Mouse (Mus musculus): ENCODE results near the gene Smagp. TPM values are rescaled to one million over a fixed set of nuclear protein-coding genes. Genes with fewer than 3 reads are reported as not detected.
A peak's percentile ranks its signal among the peaks of the same experiment; 100 is the strongest.
"Not testable (repeated sequence)": the region's sequence is repeated elsewhere in the genome, so short reads cannot be mapped to it uniquely, and the experiment has no call there.

Gene Smagp
- total and polyA plus RNA-seq, 2 experiments from 2014 or later, result 19.0 to 27.6 TPM

DNA sequence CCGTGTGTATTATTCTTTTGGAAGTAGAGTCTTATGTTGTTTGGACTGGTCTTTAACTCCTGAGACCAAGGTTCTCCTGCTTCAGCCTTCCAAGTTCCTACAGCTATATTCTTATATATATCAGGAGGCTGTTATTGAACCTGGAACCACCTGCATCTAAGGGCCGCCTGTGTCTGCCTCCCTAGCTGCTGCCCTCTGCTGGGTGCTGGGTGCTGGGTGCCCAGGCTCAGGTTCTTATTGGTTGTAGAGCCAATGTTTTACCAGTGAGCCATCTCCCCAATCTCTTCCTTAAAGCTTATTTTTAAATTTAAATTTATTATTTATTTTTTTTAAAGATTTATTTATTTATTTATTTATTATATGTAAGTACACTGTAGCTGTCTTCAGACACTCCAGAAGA, 24.3 kb downstream of the Smagp start:
- DNase-seq (ENCODE audit: low spot score) (peak; percentile 15), ATAC-seq (ENCODE audit: insufficient read depth, low read depth) (no peak)
- Histone ChIP-seq H3K9me3 (replicated peaks; ENCODE audit: control insufficient read depth, low read length) (no peaks in the 10 kb centered on the region), H3K9ac (replicated peaks; ENCODE audit: low read depth, low read length) (no peak overlapping the region), H3K4me2 (ENCODE audit: low read depth, low read length) (no peak overlapping the region), H3K4me3 (ENCODE audit: low read depth, low read length) (no peak overlapping the region), H3K27me3 (ENCODE audit: control insufficient read depth, insufficient read depth, low read length) (0 out of 2 replicates have a peak, but pooled peaks cover 3% of the 10 kb centered on the region), H3K27ac (ENCODE audit: low read depth) (no peak overlapping the region), H3K36me3 (replicated peaks; ENCODE audit: control insufficient read depth, insufficient read depth, low read length) (peaks cover 1% of the 10 kb centered on the region), H3K4me1 (ENCODE audit: control insufficient read depth, insufficient read depth) (peaks cover 8% of the 10 kb centered on the region; the same call in 1 of the 2 replicates)
- TF ChIP-seq CTCF (IDR thresholded peaks at IDR 0.05; ENCODE audit: low read depth), result peak; percentile 37
- no peak for TF ChIP-seq EP300 (IDR thresholded peaks at IDR 0.05; ENCODE audit: low read depth)
- 60% methylated on average over 2 of the region's 2 CpGs for WGBS

DNA sequence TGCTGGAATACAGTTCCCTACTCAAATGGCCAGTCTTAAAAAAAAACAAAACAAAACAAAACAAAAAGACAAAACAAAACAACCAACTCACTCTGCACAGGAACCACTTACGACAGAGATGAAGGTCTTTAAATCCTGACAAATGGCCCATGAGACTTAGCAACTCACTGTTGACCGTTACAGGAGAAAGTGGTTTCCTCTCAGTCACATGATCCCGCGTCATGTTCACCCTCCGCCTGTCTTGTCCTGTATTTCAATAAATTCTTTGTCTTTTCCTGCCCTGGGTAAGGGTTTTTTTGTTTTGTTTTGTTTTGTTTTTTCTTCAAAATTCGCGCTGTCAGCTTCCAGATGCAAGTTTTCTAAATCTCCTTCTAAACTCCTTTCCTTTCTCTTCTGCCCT, 24.8 kb downstream of the Smagp start:
- DNase-seq (ENCODE audit: low spot score) (no peak), ATAC-seq (ENCODE audit: insufficient read depth, low read depth) (no peak)
- TF ChIP-seq CTCF (IDR thresholded peaks at IDR 0.05; ENCODE audit: low read depth), result no peak
- no peak for TF ChIP-seq EP300 (IDR thresholded peaks at IDR 0.05; ENCODE audit: low read depth)
- Histone ChIP-seq H3K4me1 (ENCODE audit: control insufficient read depth, insufficient read depth) (peaks cover 8% of the 10 kb centered on the region; the same call in 1 of the 2 replicates), H3K27ac (ENCODE audit: low read depth) (no peak overlapping the region), H3K4me3 (ENCODE audit: low read depth, low read length) (no peak overlapping the region), H3K4me2 (ENCODE audit: low read depth, low read length) (no peak overlapping the region), H3K9ac (replicated peaks; ENCODE audit: low read depth, low read length) (no peak overlapping the region), H3K36me3 (replicated peaks; ENCODE audit: control insufficient read depth, insufficient read depth, low read length) (no peaks in the 10 kb centered on the region), H3K27me3 (ENCODE audit: control insufficient read depth, insufficient read depth, low read length) (0 out of 2 replicates have a peak, but pooled peaks cover 3% of the 10 kb centered on the region), H3K9me3 (replicated peaks; ENCODE audit: control insufficient read depth, low read length) (no peaks in the 10 kb centered on the region)
- WGBS, result 77% methylated on average over 7 of the region's 7 CpGs

DNA sequence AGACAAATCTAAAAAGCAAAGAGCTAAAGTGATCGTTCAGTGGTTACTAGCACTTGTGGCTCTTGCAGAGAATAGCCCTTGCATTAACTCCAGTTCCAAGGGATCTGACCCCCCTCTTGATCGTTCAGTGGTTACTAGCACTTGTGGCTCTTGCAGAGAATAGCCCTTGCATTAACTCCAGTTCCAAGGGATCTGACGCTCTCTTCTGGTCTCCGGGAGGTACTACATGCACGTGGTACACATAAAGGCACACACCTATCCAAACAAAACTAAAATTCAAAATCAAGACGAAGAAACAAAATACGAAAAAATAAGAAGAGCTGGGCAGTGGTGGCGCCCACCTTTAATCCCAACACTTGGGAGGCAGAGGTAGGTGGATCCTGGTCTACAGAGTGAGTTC, 30.1 kb downstream of the Smagp start:
- not testable (repeated sequence) for H3K27ac ChIP-seq (ENCODE audit: low read depth); H3K27me3 ChIP-seq (ENCODE audit: control insufficient read depth, insufficient read depth, low read length); ATAC-seq (ENCODE audit: insufficient read depth, low read depth); H3K4me3 ChIP-seq (ENCODE audit: low read depth, low read length); H3K4me1 ChIP-seq (ENCODE audit: control insufficient read depth, insufficient read depth); H3K36me3 ChIP-seq (replicated peaks; ENCODE audit: control insufficient read depth, insufficient read depth, low read length); H3K9me3 ChIP-seq (replicated peaks; ENCODE audit: control insufficient read depth, low read length); H3K9ac ChIP-seq (replicated peaks; ENCODE audit: low read depth, low read length); H3K4me2 ChIP-seq (ENCODE audit: low read depth, low read length); DNase-seq (ENCODE audit: low spot score)
- WGBS, result 88% methylated on average over 8 of the region's 8 CpGs
- 0 out of 2 replicates have a peak, but pooled peaks have one; percentile 18 for TF ChIP-seq CTCF (IDR thresholded peaks at IDR 0.05; ENCODE audit: low read depth)

DNA sequence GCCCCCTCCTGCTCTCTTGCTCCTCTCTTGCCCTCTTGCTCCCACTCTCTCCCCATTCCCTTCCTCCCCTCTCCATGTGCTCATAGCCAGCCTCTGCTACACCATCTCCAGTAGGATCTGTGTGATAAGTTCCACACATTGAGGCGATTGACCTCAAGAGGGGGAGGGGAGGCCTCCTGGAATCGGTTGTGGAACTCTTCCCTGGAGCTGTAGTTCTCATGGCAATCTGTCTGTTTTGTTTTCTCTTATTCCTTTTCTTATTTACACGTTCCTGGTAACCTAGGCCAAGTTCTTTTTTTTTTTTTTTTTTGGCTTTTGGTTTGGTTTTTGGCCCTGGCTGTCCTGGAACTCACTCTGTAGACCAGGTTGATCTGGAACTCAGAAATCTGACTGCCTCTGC, 35.1 kb downstream of the Smagp start:
- TF ChIP-seq EP300 (IDR thresholded peaks at IDR 0.05; ENCODE audit: low read depth), result no peak
- no peak for TF ChIP-seq CTCF (IDR thresholded peaks at IDR 0.05; ENCODE audit: low read depth)
- DNase-seq (ENCODE audit: low spot score) (no peak), ATAC-seq (ENCODE audit: insufficient read depth, low read depth) (no peak)
- peaks cover 9% of the 10 kb centered on the region for H3K4me1 ChIP-seq (ENCODE audit: control insufficient read depth, insufficient read depth)
- H3K27me3 ChIP-seq (ENCODE audit: control insufficient read depth, insufficient read depth, low read length), result no peaks in the 10 kb centered on the region
- no peaks in the 10 kb centered on the region for H3K9me3 ChIP-seq (replicated peaks; ENCODE audit: control insufficient read depth, low read length)
- no peak overlapping the region for H3K9ac ChIP-seq (replicated peaks; ENCODE audit: low read depth, low read length)
- H3K36me3 ChIP-seq (replicated peaks; ENCODE audit: control insufficient read depth, insufficient read depth, low read length), result no peaks in the 10 kb centered on the region
- 54% methylated on average over 3 of the region's 3 CpGs for WGBS
- no peak overlapping the region for H3K4me2 ChIP-seq (ENCODE audit: low read depth, low read length)
- no peak overlapping the region for H3K4me3 ChIP-seq (ENCODE audit: low read depth, low read length)
- no peak overlapping the region for H3K27ac ChIP-seq (ENCODE audit: low read depth)

DNA sequence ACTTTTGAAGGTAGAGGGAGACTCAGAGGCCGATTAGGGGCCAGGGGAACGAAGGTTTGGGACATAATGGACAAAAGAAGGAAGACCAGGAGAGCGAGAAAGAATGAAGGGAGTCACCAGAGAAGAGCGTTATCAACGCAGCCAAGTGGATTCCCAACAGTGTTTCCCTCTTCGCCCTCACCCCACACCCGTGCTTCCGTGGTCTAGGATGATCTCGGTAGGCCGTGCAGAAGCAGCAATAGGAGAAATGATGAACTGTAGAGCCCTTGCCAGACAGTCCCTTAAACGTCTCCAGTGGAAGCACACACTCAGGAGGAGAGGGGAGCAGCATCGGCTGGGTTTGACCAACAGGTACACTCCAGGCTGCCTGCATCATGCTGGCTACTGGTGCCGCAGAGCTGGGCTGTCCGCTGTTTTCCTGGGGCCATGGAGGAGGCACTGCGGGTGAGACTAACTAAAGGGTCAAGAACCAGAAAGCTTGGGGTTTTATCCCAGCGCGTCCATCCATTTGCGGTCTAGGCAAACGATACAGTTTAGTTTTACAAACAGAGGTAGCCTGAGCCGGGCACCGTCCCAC, 36.0 kb downstream of the Smagp start:
- WGBS, result 38% methylated on average over 21 of the region's 21 CpGs
- Histone ChIP-seq H3K27me3 (ENCODE audit: control insufficient read depth, insufficient read depth, low read length) (no peaks in the 10 kb centered on the region), H3K9ac (replicated peaks; ENCODE audit: low read depth, low read length) (peak overlapping the region; percentile 98; the same call in 1 of the 2 replicates)

More for the DNA sequence above, 36.0 kb downstream of the Smagp start:
- no peaks in the 10 kb centered on the region for H3K9me3 ChIP-seq (replicated peaks; ENCODE audit: control insufficient read depth, low read length)
- no peak for ATAC-seq (ENCODE audit: insufficient read depth, low read depth)
- H3K4me2 ChIP-seq (ENCODE audit: low read depth, low read length), result peak overlapping the region; percentile 89
- peak overlapping the region; percentile 99 for H3K4me3 ChIP-seq (ENCODE audit: low read depth, low read length)
- no peak for DNase-seq (ENCODE audit: low spot score)
- H3K36me3 ChIP-seq (replicated peaks; ENCODE audit: control insufficient read depth, insufficient read depth, low read length), result no peaks in the 10 kb centered on the region
- peaks cover 9% of the 10 kb centered on the region for H3K4me1 ChIP-seq (ENCODE audit: control insufficient read depth, insufficient read depth)
- no peak for TF ChIP-seq CTCF (IDR thresholded peaks at IDR 0.05; ENCODE audit: low read depth)
- TF ChIP-seq EP300 (IDR thresholded peaks at IDR 0.05; ENCODE audit: low read depth), result no peak
- no peak overlapping the region for H3K27ac ChIP-seq (ENCODE audit: low read depth)

Measured in heart, postnatal 0 days (tissue).